Mouse (Mus musculus) heart, embryonic 11.5 days (tissue): ENCODE results near the gene Itga6. TPM values are rescaled to one million over a fixed set of nuclear protein-coding genes. Genes with fewer than 3 reads are reported as not detected.
"Not testable (repeated sequence)": the region's sequence is repeated elsewhere in the genome, so short reads cannot be mapped to it uniquely, and the experiment has no call there.

Experiments
- ATAC-seq: fragments of 200-750 bp; cut with Nextera tagmentation; replicated peaks from 2 replicates; pipeline ENCODE4 v1.8.0; 2017; ENCODE audit warnings: moderate library complexity; ENCODE audit not compliant: insufficient number of reproducible peaks, low FRiP score, low TSS enrichment
- H3K27ac ChIP-seq: fragments of 300-500 bp; sonication (generic); 2 replicates; pipeline ENCODE4 v1.5.1; 2014; ENCODE audit warnings: mild to moderate bottlenecking, low read depth, low read length
- H3K27me3 ChIP-seq: fragments of 300-500 bp; sonication (generic); 2 replicates; pipeline ENCODE4 v1.6.1; 2014; ENCODE audit warnings: mild to moderate bottlenecking, low read length, mixed read lengths; ENCODE audit not compliant: control insufficient read depth, insufficient read depth
- H3K36me3 ChIP-seq: fragments of 300-500 bp; sonication (generic); 2 replicates; pipeline ENCODE4 v1.6.1; 2014; ENCODE audit warnings: mild to moderate bottlenecking, low read length, moderate library complexity, mixed read lengths; ENCODE audit not compliant: control insufficient read depth, insufficient read depth
- H3K4me1 ChIP-seq: fragments of 300-500 bp; sonication (generic); 2 replicates; pipeline ENCODE4 v1.6.1; 2014; ENCODE audit warnings: low read length; ENCODE audit not compliant: control insufficient read depth, insufficient read depth
- H3K4me2 ChIP-seq: fragments of 300-500 bp; sonication (generic); 2 replicates; pipeline ENCODE4 v1.6.1; 2014; ENCODE audit warnings: mild to moderate bottlenecking, moderate library complexity
- H3K4me3 ChIP-seq: fragments of 300-500 bp; sonication (generic); 2 replicates; pipeline ENCODE4 v1.5.1; 2014; ENCODE audit warnings: low read depth, low read length
- H3K9ac ChIP-seq: fragments of 300-500 bp; sonication (generic); 2 replicates; pipeline ENCODE4 v1.6.1; 2014; ENCODE audit warnings: mild to moderate bottlenecking, low read depth, low read length, moderate library complexity
- H3K9me3 ChIP-seq: fragments of 300-500 bp; sonication (generic); replicated peaks from 2 replicates; pipeline ENCODE4 v1.6.1; 2016; ENCODE audit warnings: low read length; ENCODE audit not compliant: control insufficient read depth
- WGBS: fragments of 180-500 bp; shearing (Covaris S2); extraction: QIAGEN DNeasy Blood & Tissue Kit; methylation state at CpG from one replicate; pipeline ENCODE4 v1.1.7; 2014; ENCODE audit not compliant: insufficient replicate concordance; 5-methylcytosine and 5-hydroxymethylcytosine counted together
- polyA plus RNA-seq: library from polyadenylated mRNA; unstranded; fragments of >200 nt; fragmentation: Nextera tagmentation; extraction: Ambion mirVana; gene quantifications from 2 replicates; pipeline ENCODE4 v1.2.1, GENCODE M21; 2014

The Itga6 gene
- polyA plus RNA-seq, 1 experiment from 2014 or later: 128 TPM

DNA sequence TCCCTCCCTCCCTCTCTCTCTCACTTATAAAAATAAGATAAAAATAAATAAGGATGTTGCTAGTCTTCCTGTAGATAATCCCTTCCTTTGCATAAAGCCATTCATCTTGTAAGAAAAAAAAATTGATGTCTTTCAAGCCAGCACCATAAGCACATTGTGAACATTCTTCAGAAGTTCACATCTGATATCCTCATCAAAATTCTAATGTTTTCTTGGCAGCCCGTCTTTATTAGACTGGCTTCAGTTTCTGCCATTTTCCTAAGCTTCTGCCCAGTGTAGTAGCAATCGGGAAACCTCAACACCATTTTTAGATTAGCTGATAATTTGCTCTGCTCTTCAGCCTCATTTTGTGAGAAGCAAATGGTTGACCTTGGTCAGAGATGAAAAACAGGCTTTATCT is 33.8 kb upstream of the Itga6 start:
- H3K4me1 ChIP-seq: no peaks in the 10 kb centered on the region
- H3K9ac ChIP-seq: no peak overlapping the region
- no peak overlapping the region for H3K4me2 ChIP-seq
- no peak for ATAC-seq
- 46% methylated on average over 2 of the region's 2 CpGs for WGBS
- H3K4me3 ChIP-seq: no peak overlapping the region
- no peaks in the 10 kb centered on the region for H3K9me3 ChIP-seq
- H3K27ac ChIP-seq: no peak overlapping the region
- H3K27me3 ChIP-seq: no peaks in the 10 kb centered on the region
- no peaks in the 10 kb centered on the region for H3K36me3 ChIP-seq

DNA sequence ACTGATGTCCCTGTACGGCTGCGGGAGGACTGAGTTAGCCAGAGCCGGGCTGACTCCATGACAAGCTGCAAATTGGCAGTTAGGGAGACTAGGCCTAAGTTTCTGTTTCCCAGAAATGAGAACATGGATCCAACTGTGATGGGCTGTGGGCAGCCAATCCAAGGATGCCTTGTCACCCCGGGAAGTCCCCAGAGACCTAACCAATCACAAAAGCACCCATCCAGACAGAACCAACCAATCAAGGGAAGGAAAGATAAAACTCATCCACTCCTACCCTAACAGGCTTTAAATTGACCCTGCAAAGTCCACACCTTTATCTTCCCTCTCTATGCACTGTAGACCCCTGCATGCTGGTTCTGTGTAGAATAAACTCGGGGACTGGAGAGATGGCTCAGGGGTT is 31.0 kb upstream of the Itga6 start:
- H3K4me3 ChIP-seq: no peak overlapping the region
- no peak overlapping the region for H3K4me2 ChIP-seq
- no peak overlapping the region for H3K27ac ChIP-seq
- H3K9ac ChIP-seq: no peak overlapping the region
- H3K36me3 ChIP-seq: no peaks in the 10 kb centered on the region
- 87% methylated on average over 5 of the region's 5 CpGs for WGBS
- no peak for ATAC-seq
- H3K27me3 ChIP-seq: no peaks in the 10 kb centered on the region
- H3K4me1 ChIP-seq: 0 out of 2 replicates have a peak, but pooled peaks cover under 1% of the 10 kb centered on the region
- H3K9me3 ChIP-seq: no peaks in the 10 kb centered on the region

DNA sequence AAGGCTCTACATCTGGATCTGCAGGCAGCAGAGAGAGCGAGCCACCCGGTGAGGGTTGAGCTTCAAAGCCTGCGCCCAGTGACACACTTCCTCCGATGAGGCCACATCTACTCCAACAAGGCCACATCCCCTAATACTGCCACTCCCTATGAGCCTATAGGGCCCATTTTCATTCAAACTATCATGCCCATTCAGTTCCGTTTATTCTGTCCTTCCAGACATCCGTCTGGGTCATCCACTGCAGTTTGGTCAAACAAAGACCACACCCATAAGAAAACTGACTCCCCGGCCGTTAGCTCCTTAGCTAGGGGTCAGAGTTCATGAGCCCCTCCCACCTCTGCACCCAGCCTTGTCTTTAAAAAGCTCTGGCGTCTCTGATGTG is 26.4 kb upstream of the Itga6 start:
- Histone ChIP-seq H3K27me3 (no peaks in the 10 kb centered on the region), H3K4me2 (no peak overlapping the region), H3K36me3 (no peaks in the 10 kb centered on the region), H3K9ac (no peak overlapping the region), H3K4me3 (no peak overlapping the region), H3K9me3 (no peaks in the 10 kb centered on the region), H3K27ac (no peak overlapping the region), H3K4me1 (peaks cover 10% of the 10 kb centered on the region)
- no peak for ATAC-seq
- 42% methylated on average over 9 of the region's 9 CpGs for WGBS

DNA sequence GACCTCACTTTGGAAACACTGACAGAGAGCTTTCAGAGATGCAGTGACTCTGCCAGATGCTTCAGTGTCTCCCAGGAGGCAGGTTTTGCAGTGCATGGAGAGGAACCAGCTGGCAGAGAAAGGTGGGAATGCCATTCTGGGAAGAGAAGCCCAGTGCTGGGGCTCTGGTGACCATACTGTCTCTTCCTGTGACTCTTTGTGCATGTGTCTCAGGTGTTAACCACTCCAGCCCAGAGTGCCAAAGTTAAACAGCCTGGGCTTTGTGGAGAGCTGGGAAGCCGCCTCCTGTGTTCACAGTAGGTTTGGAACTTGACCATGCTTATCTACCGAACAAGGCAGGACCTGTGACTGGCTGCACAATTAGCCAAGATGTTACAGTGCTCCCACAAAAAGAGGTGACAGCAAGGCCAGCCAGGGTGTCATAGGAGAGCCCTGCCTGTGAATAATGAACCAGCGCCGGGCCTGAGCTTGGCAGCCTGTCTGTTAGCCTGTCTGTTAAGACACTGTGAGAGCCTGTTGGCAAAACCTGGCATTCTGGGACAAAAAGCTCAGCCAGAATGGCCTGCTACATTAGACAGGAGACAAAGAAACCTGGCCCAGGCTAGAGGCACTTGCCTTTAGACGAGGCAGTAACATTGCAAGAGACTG is 25.9 kb upstream of the Itga6 start:
- Histone ChIP-seq H3K4me1 (peaks cover 15% of the 10 kb centered on the region), H3K36me3 (no peaks in the 10 kb centered on the region), H3K27ac (no peak overlapping the region), H3K27me3 (no peaks in the 10 kb centered on the region), H3K4me2 (no peak overlapping the region), H3K9ac (no peak overlapping the region), H3K4me3 (no peak overlapping the region), H3K9me3 (no peaks in the 10 kb centered on the region)
- ATAC-seq: no peak
- WGBS: 55% methylated on average over 5 of the region's 5 CpGs

DNA sequence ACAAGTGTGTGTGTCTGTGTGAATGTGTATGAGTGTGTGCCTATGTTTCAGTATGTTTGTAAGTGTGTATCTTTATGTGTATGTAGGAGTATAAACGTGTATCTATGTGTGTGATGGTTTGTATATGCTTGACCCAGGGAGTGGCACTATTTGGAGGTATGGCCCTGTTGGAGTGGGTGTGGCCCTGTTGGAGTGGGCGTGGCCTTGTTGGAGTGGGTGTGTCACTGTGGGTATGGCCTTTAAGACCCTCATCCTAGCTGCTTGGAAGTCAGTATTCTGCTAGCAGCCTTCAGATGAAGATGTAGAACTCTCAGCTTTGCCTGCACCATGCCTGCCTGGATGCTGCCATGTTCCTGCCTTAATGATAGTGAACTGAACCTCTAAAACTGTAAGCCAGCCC is 24.9 kb upstream of the Itga6 start:
- 52% methylated on average over 2 of the region's 2 CpGs for WGBS
- H3K4me1 ChIP-seq: peaks cover 25% of the 10 kb centered on the region
- not testable (repeated sequence) for H3K27me3 ChIP-seq, ATAC-seq, H3K4me3 ChIP-seq, H3K9ac ChIP-seq, H3K36me3 ChIP-seq, H3K4me2 ChIP-seq, H3K9me3 ChIP-seq, H3K27ac ChIP-seq

DNA sequence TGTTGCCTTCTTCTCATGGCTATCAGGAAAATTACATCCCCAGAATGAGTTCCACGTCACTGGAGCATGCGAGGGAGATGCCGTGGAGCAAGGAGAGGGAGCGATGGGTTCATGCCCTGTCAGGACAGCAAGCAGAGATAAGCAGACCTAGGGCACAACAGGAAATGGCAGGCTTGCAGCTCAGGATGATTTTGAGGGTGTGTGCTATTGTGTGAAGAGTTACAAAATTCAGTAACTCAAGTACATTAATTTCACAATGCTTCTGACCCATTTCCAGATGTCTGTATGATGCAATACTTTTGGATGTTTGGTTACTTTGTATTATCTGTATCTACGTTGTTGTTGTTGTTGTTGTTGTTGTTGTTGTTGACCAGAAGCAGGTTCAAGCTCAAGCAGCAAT is 22.5 kb upstream of the Itga6 start:
- Histone ChIP-seq H3K9me3 (no peaks in the 10 kb centered on the region), H3K27me3 (no peaks in the 10 kb centered on the region), H3K4me2 (no peak overlapping the region), H3K4me1 (peaks cover 33% of the 10 kb centered on the region), H3K36me3 (no peaks in the 10 kb centered on the region), H3K9ac (no peak overlapping the region), H3K27ac (no peak overlapping the region), H3K4me3 (no peak overlapping the region)
- WGBS: 52% methylated on average over 5 of the region's 5 CpGs
- no peak for ATAC-seq

DNA sequence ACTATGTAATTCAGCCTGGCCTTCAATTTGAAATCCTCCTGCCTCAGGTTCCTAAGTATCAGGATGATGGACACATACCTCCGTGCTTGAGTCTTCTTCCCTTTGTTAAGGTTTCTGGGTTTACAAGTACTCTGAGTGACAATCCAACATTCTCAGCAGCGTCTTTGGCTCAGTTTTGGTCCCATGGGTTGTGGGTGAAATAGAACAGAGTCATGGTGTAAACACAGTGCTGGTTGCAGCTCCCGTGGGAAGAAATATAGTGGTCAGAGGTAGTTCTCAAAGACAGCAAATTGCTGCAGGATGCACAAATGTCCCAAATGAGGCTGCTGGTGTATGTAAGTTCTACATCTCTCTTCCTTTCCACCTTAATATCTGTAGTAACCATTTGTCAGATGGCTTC is 21.8 kb upstream of the Itga6 start:
- Histone ChIP-seq H3K9me3 (no peaks in the 10 kb centered on the region), H3K27me3 (no peaks in the 10 kb centered on the region), H3K36me3 (no peaks in the 10 kb centered on the region), H3K27ac (no peak overlapping the region), H3K4me3 (no peak overlapping the region), H3K4me2 (no peak overlapping the region), H3K4me1 (peaks cover 38% of the 10 kb centered on the region), H3K9ac (no peak overlapping the region)
- ATAC-seq: no peak
- 61% methylated on average over 3 of the region's 3 CpGs for WGBS

DNA sequence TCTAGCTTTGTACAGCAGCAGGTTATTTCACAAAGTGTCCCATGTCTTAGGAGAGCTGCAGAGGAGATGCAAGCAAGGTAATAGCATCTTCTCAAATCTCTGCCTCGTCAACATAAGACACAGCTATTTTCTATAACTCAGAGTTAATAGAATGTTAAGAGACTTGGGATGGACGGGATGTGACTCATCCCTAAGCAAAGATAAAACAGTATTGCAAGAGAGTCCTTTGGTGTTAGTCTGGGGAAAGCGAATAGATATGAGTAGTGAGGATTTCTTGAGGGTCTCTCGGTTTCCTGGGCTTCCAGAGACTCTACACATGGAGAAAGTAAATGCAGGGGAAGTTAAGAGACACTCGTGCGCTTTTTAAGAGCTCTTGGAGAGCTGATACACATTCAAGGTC is 21.4 kb upstream of the Itga6 start:
- Histone ChIP-seq H3K4me2 (no peak overlapping the region), H3K9me3 (no peaks in the 10 kb centered on the region), H3K27ac (no peak overlapping the region), H3K27me3 (no peaks in the 10 kb centered on the region), H3K4me1 (peaks cover 42% of the 10 kb centered on the region), H3K4me3 (no peak overlapping the region), H3K9ac (no peak overlapping the region), H3K36me3 (no peaks in the 10 kb centered on the region)
- 21% methylated on average over 6 of the region's 6 CpGs for WGBS
- no peak for ATAC-seq

DNA sequence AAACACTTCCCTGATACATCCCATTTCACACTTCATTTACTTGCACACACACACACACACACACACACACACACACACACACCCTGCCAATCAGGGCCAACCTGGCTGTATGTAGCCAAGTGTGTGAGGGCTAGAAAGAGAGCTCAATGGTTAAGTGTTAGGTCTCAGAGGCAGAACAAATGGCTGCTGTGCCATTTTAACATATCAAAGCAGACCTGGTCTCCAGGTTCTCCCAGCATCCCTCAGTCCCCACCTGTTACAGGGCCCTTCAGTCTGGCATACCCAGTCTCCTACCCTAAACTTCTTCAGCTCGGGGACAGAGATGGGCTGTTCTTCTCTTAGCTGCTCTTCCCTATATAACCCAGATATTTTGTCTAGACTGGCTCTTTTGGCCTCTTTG is 20.0 kb upstream of the Itga6 start:
- Histone ChIP-seq H3K27ac (no peak overlapping the region), H3K9ac (no peak overlapping the region), H3K4me1 (peaks cover 41% of the 10 kb centered on the region), H3K4me2 (no peak overlapping the region), H3K9me3 (no peaks in the 10 kb centered on the region), H3K27me3 (no peaks in the 10 kb centered on the region), H3K36me3 (no peaks in the 10 kb centered on the region), H3K4me3 (no peak overlapping the region)
- 38% methylated on average over 1 of the region's 1 CpGs for WGBS
- ATAC-seq: no peak
